Mouse (Mus musculus) E14TG2a.4 (cell line): ENCODE data around the gene Gdpd5.

Experiments used
- CTCF ChIP-seq: conservative IDR thresholded peaks from 2 replicates; pipeline ENCODE4 v1.5.1; 2014; ENCODE audit warnings: low read length
- NANOG ChIP-seq: IDR thresholded peaks from 2 replicates; pipeline ENCODE4 v1.6.1; 2014; ENCODE audit warnings: borderline replicate concordance, low read length, mixed read lengths
- POU5F1 ChIP-seq: IDR thresholded peaks from 2 replicates; pipeline ENCODE4 v1.6.1; 2014; ENCODE audit warnings: low read length, borderline replicate concordance

DNA sequence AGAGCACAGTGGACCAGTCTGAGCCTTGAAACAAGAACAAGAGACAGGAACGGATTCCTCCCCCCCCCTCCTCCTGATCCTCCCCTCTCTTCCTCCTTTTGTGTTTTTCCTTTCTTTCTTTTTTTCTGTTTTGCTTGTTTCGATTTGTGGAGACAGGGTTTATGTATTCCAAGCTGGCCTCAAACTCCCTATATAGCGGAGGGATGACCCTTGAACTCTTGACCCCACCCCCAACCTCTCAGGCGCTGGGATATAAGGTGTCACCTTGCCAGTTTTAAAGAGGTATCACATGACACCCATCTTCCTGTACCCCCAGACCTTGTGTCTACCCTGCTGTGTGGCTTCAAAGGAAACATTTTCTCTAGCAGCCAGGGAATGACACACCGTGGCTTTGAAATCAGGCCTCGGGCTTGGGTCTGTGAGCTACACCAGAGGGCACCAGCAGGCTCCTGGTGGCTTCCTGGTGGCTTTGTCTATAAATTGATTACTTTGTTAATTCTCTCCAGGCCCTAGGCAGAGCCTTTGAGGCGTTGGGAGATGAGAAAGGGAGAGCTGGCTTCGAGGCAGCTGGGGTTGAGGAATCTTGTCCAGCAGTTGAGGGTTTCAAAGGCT lies 20.3 kb upstream of the Gdpd5 start:
- no peak for TF ChIP-seq CTCF
- no peak for TF ChIP-seq NANOG
- TF ChIP-seq POU5F1: no peak
